Mouse (Mus musculus): ENCODE measurements at regions not wholly inside any gene's neighbourhood (a gene's known extent, or its start where the extent isn't known, plus 50 kb on each side); places are given as distances from the start of the nearest gene placed in this dataset.

DNA sequence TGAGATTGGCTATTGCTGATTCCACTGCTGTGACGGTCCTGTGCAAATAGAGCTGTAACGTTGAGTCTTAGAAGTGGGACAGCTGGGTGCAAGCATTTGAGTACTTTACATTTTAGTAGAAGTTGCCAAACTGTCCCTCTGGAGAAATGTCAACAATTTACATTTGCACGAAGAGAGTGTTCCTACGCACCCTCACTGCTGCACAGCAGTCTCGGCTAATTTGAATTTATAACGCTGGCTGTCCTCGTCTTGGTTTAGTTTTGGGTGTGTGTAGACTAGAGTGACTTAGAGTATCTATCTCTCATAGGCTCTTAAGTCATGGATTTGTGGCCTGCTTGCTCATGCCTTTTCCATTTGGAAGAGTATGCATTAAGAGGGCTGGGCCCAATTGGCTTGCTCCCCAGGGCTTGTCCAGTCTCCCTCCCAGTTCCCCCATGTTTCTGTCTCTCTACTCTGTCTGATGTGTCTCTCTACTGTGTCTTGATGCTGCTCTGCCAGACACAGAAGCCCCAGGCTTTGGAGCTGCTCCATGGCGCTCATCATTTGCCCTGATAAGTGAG is 79.8 kb upstream of the Mphosph6 start:
- no peak for TF ChIP-seq POLR2A (IDR thresholded peaks at IDR 0.05; ENCODE audit: low read depth, low read length)
- no peak for TF ChIP-seq CTCF (IDR thresholded peaks at IDR 0.05; ENCODE audit: extremely low read depth, insufficient read length, insufficient replicate concordance, low read depth, low read length)
- H3K27ac ChIP-seq (ENCODE audit: insufficient read depth, low read depth, low read length) = no peak overlapping the region
- 68% methylated on average over 8 of the region's 8 CpGs for WGBS
- H3K4me1 ChIP-seq (ENCODE audit: control insufficient read depth, insufficient read depth, insufficient read length, low read length) = no peaks in the 10 kb centered on the region
- H3K4me3 ChIP-seq (ENCODE audit: low read depth, low read length) = no peak overlapping the region
- no peaks in the 10 kb centered on the region for H3K36me3 ChIP-seq (ENCODE audit: control insufficient read depth, insufficient read depth, low read length)
- no peaks in the 10 kb centered on the region for H3K27me3 ChIP-seq (ENCODE audit: control insufficient read depth, insufficient read depth, low read length)

DNA sequence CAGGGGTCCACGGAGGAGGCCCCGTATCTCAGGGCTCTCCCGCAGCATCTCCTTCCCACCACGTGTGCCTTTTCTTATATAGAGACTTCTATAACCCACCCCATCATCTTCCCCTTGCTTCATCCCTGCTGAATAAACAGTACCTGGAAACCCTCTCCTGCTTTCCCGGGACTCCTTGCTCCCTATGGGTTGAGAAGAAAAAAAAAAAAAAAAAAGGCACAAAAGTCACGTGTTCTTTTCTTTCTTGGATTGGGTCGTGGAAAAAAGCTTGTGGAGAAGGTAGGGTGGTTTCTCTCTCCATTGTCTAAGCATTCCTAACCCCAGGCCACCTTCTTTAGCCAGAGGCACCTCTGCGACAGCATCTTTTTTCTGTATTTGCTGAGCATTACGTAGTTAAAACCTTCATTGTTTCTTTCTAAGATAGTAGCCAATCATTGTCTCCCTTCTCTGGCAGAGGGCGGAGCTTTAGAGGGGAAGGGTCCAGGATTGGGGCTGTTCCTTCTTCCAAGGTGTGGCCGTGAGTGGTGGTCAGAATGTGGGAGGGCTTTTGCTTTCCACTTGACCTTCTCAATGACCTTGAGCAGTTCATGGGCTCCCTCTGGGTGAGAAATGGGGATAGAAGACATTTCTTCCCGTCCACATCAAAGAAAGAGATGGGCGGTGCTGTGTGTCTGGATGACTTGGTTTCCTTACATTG is 78.7 kb upstream of the Mphosph6 start:
- no peak for TF ChIP-seq CTCF (IDR thresholded peaks at IDR 0.05; ENCODE audit: extremely low read depth, insufficient read length, insufficient replicate concordance, low read depth, low read length)
- H3K27ac ChIP-seq (ENCODE audit: insufficient read depth, low read depth, low read length) = no peak overlapping the region
- H3K4me1 ChIP-seq (ENCODE audit: control insufficient read depth, insufficient read depth, insufficient read length, low read length) = no peaks in the 10 kb centered on the region
- WGBS = 79% methylated on average over 13 of the region's 13 CpGs
- no peak overlapping the region for H3K4me3 ChIP-seq (ENCODE audit: low read depth, low read length)
- H3K36me3 ChIP-seq (ENCODE audit: control insufficient read depth, insufficient read depth, low read length) = no peaks in the 10 kb centered on the region
- no peaks in the 10 kb centered on the region for H3K27me3 ChIP-seq (ENCODE audit: control insufficient read depth, insufficient read depth, low read length)

DNA sequence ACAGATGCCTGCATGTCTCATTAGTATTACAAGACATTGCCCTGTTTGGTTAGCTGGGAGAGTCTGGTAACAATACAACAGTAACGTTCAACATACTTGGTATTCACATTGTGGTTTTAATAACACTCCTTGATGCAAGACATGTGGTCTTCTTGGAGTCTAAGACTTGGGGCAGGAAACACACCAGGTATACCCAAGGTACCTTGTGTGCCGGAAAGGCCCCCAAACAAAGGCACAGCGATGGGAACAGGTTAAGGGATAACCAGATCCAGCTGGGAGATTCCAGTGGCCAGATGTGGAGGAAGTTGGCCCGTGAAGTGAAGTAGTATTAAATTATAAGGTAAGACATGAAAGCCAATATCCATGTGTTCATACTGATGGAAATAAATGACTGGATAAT is 71.9 kb upstream of the Mphosph6 start:
- Histone ChIP-seq H3K36me3 (ENCODE audit: control insufficient read depth, insufficient read depth, low read length) (no peaks in the 10 kb centered on the region), H3K4me1 (ENCODE audit: control insufficient read depth, insufficient read depth, insufficient read length, low read length) (no peaks in the 10 kb centered on the region), H3K4me3 (ENCODE audit: low read depth, low read length) (no peak overlapping the region), H3K27me3 (ENCODE audit: control insufficient read depth, insufficient read depth, low read length) (no peaks in the 10 kb centered on the region), H3K27ac (ENCODE audit: insufficient read depth, low read depth, low read length) (no peak overlapping the region)
- WGBS = 83% methylated on average over 4 of the region's 4 CpGs
- TF ChIP-seq POLR2A (IDR thresholded peaks at IDR 0.05; ENCODE audit: low read depth, low read length) (no peak), CTCF (IDR thresholded peaks at IDR 0.05; ENCODE audit: extremely low read depth, insufficient read length, insufficient replicate concordance, low read depth, low read length) (no peak)

- Histone ChIP-seq H3K4me3 (ENCODE audit: low read depth, low read length) (no peak overlapping the region), H3K4me1 (ENCODE audit: control insufficient read depth, insufficient read depth, insufficient read length, low read length) (no peaks in the 10 kb centered on the region), H3K36me3 (ENCODE audit: control insufficient read depth, insufficient read depth, low read length) (no peaks in the 10 kb centered on the region), H3K27me3 (ENCODE audit: control insufficient read depth, insufficient read depth, low read length) (no peaks in the 10 kb centered on the region), H3K27ac (ENCODE audit: insufficient read depth, low read depth, low read length) (no peak overlapping the region)
- TF ChIP-seq POLR2A (IDR thresholded peaks at IDR 0.05; ENCODE audit: low read depth, low read length) = no peak
- no peak for TF ChIP-seq CTCF (IDR thresholded peaks at IDR 0.05; ENCODE audit: extremely low read depth, insufficient read length, insufficient replicate concordance, low read depth, low read length)
- WGBS = 61% methylated on average over 2 of the region's 2 CpGs
Measured at GRCm38 (mm10) chr8:117867138-117867537, 65.4 kb upstream of the Mphosph6 start.

GRCm38 (mm10) chr8:117865014-117865413 is 63.3 kb upstream of the Mphosph6 start:
- H3K27me3 ChIP-seq (ENCODE audit: control insufficient read depth, insufficient read depth, low read length) = no peaks in the 10 kb centered on the region
- 51% methylated on average over 6 of the region's 6 CpGs for WGBS
- no peak overlapping the region for H3K27ac ChIP-seq (ENCODE audit: insufficient read depth, low read depth, low read length)
- peaks cover 2% of the 10 kb centered on the region; the same call in 1 of the 2 replicates for H3K4me1 ChIP-seq (ENCODE audit: control insufficient read depth, insufficient read depth, insufficient read length, low read length)
- H3K36me3 ChIP-seq (ENCODE audit: control insufficient read depth, insufficient read depth, low read length) = no peaks in the 10 kb centered on the region
- no peak overlapping the region for H3K4me3 ChIP-seq (ENCODE audit: low read depth, low read length)
- TF ChIP-seq POLR2A (IDR thresholded peaks at IDR 0.05; ENCODE audit: low read depth, low read length) (no peak), CTCF (IDR thresholded peaks at IDR 0.05; ENCODE audit: extremely low read depth, insufficient read length, insufficient replicate concordance, low read depth, low read length) (no peak)

DNA sequence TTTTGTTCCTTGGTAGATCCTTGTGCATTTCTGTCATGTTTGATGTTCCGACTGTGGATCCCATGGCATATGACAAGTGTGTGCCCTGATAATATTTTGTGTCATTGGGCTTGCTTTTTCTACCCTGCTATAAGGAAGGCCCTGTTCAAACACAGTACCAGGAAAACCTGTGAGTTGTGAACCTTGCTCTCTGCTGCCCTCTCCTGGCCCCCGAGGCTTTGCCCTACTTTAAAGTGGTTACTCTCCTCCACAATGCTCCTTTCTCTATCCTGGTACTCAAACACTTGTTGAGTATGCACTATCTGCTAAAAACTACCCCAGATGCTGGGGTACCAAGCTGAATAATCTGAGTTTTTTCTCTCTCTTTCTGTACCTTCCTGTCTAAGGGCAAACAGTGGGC is 62.1 kb upstream of the Mphosph6 start:
- peak; percentile 81; the same call in 1 of the 2 replicates for TF ChIP-seq CTCF (IDR thresholded peaks at IDR 0.05; ENCODE audit: extremely low read depth, insufficient read length, insufficient replicate concordance, low read depth, low read length)
- no peak for TF ChIP-seq POLR2A (IDR thresholded peaks at IDR 0.05; ENCODE audit: low read depth, low read length)
- 37% methylated on average over 2 of the region's 2 CpGs for WGBS
- H3K36me3 ChIP-seq (ENCODE audit: control insufficient read depth, insufficient read depth, low read length) = no peaks in the 10 kb centered on the region
- no peak overlapping the region for H3K27ac ChIP-seq (ENCODE audit: insufficient read depth, low read depth, low read length)
- no peaks in the 10 kb centered on the region for H3K27me3 ChIP-seq (ENCODE audit: control insufficient read depth, insufficient read depth, low read length)
- peaks cover 7% of the 10 kb centered on the region; the same call in 1 of the 2 replicates for H3K4me1 ChIP-seq (ENCODE audit: control insufficient read depth, insufficient read depth, insufficient read length, low read length)
- H3K4me3 ChIP-seq (ENCODE audit: low read depth, low read length) = no peak overlapping the region

DNA sequence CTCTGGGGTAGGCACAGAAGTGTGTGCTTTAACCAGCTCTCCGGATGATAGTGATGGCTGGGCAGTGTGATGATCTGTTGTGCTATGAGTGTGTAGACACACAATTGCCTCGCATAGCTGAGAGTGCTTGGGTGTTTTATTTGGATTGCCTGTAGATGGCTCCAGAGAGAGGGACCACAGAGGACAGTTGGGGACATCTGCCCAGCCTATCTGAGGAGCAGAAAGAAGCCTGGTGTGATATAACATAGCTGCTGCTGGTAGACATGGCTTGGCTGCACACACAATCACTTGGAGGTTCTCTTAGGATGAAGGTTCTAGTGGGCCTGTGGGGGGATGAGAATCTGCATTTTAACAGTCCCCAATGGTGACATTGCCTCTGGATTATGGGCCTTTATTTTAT is 60.6 kb upstream of the Mphosph6 start:
- 68% methylated on average over 2 of the region's 2 CpGs for WGBS
- Histone ChIP-seq H3K4me3 (ENCODE audit: low read depth, low read length) (no peak overlapping the region), H3K27ac (ENCODE audit: insufficient read depth, low read depth, low read length) (no peak overlapping the region), H3K36me3 (ENCODE audit: control insufficient read depth, insufficient read depth, low read length) (no peaks in the 10 kb centered on the region), H3K27me3 (ENCODE audit: control insufficient read depth, insufficient read depth, low read length) (no peaks in the 10 kb centered on the region), H3K4me1 (ENCODE audit: control insufficient read depth, insufficient read depth, insufficient read length, low read length) (peaks cover 7% of the 10 kb centered on the region; the same call in 1 of the 2 replicates)
- TF ChIP-seq POLR2A (IDR thresholded peaks at IDR 0.05; ENCODE audit: low read depth, low read length) = no peak
- 0 out of 2 replicates have a peak, but pooled peaks have one; percentile 6 for TF ChIP-seq CTCF (IDR thresholded peaks at IDR 0.05; ENCODE audit: extremely low read depth, insufficient read length, insufficient replicate concordance, low read depth, low read length)

Measured in small intestine, adult 2 months (tissue).